Mouse (Mus musculus): ENCODE data around the gene Fam83g. TPM values are rescaled to one million over a fixed set of nuclear protein-coding genes. Genes with fewer than 3 reads are reported as not detected.

Gene Fam83g
- total and polyA plus RNA-seq, 3 experiments: 0.26 to 0.30 (median 0.29) TPM

DNA sequence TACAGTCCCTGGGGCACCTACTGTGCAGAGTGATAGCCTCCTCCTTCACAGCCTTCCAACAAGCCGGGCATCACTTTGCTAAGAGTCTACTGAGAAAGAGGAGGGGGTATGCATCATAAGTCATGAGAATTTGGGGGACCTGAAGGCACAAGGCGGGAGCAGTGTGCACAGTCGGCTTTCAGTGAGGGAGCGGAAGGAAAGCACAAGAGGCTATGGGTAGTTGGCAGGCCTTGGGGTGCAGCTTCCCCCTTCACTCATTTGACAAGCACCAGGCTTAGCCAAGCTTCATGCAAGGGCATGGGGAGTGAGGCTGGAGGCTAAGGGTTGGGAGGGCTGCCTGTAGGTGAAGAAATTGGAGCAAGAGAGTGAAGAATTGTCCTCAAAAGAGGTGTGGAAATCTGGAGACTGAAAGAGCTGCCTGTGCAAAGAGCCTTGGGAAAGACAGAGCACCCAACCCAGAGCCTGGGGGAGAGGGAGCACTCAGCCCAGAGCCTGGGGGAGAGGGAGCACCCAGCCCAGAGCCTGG, 29.0 kb upstream of the Fam83g start:
- 84% methylated on average over 4 of the region's 4 CpGs for WGBS

DNA sequence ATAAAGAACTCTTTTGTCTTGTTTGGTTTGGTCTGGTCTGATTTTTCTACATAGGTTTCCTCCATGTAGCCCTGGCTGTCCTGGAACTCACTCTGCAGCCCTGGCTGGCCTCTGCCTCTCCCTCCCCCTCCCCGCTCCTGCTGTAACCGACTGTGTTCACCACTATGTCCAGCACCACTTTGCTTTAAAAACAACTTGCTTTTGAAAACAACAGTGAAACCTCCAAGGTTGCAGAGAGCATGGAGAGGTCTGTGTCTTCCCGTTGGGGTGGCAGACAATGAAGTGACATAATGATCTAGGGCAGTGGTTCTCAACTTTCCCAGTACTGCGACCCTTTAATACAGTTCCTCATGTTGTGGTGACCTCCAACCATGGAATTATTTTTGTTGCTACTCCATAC, 28.2 kb upstream of the Fam83g start:
- DNase-seq: no peak
- Histone ChIP-seq H3K4me3 (no peak overlapping the region), H3K9ac (ENCODE audit: low read depth, low read length) (no peak overlapping the region), H3K4me1 (ENCODE audit: control insufficient read depth, insufficient read depth, low read length) (peaks cover 14% of the 10 kb centered on the region), H3K27ac (no peak overlapping the region), H3K36me3 (ENCODE audit: control insufficient read depth, insufficient read depth, low read length) (no peaks in the 10 kb centered on the region), H3K27me3 (ENCODE audit: control insufficient read depth, insufficient read depth, low read length) (no peaks in the 10 kb centered on the region), H3K79me2 (replicated peaks; ENCODE audit: control insufficient read depth, insufficient read depth, low read length) (no peaks in the 10 kb centered on the region)
- 54% methylated on average over 4 of the region's 4 CpGs for WGBS
- intact Hi-C loops (cut with DNase I): no loop called here
- TF ChIP-seq CTCF (IDR thresholded peaks at IDR 0.05) (no peak), EP300 (IDR thresholded peaks at IDR 0.05; ENCODE audit: insufficient read depth, low read depth, low read length) (no peak), POLR2A (IDR thresholded peaks at IDR 0.05; ENCODE audit: insufficient read depth, low read depth, low read length) (no peak)

More for the DNA sequence above, 29.0 kb upstream of the Fam83g start:
- TF ChIP-seq POLR2A (IDR thresholded peaks at IDR 0.05; ENCODE audit: insufficient read depth, low read depth, low read length) (no peak), EP300 (IDR thresholded peaks at IDR 0.05; ENCODE audit: insufficient read depth, low read depth, low read length) (no peak), CTCF (IDR thresholded peaks at IDR 0.05) (no peak)
- intact Hi-C loops (cut with DNase I): no loop called here
- H3K4me3 ChIP-seq: no peak overlapping the region
- H3K4me1 ChIP-seq (ENCODE audit: control insufficient read depth, insufficient read depth, low read length): peaks cover 14% of the 10 kb centered on the region
- H3K9ac ChIP-seq (ENCODE audit: low read depth, low read length): no peak overlapping the region
- H3K36me3 ChIP-seq (ENCODE audit: control insufficient read depth, insufficient read depth, low read length): no peaks in the 10 kb centered on the region
- H3K27ac ChIP-seq: no peak overlapping the region
- no peaks in the 10 kb centered on the region for H3K27me3 ChIP-seq (ENCODE audit: control insufficient read depth, insufficient read depth, low read length)
- DNase-seq: no peak
- H3K79me2 ChIP-seq (replicated peaks; ENCODE audit: control insufficient read depth, insufficient read depth, low read length): no peaks in the 10 kb centered on the region

DNA sequence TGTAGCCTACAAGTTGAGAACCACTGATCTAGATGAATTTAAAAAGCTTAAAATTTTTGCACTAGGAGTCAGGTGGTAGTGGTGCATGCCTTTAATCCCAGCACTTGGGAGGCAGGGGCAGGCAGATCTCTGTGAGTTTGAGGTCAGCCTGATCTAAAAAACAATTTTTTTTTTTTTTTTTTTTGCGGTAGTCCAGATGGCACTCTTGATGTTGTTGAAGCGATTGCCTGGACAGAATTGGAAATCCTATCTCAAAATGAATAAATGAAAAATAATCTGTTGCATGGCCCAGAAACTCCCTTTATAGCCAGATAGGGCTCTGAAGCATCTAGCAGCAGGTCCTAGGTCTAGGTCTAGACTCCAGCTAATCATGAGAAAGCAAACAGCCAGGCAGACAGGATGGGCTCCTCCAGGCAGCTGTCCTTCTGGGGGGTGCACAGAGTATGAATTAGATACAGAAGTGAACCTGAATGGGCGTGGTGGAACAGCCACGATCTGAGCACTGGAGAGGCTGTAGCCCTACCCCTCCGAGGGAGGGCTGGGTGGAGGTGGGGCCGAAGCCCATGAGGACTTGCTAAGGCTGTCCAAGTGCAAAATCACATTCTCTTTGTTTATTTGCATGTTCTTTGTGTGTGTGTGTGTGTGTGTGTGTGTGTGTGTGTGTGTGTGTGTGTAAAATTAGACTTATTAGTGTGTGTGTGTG, 27.6 kb upstream of the Fam83g start:
- Histone ChIP-seq H3K4me1 (ENCODE audit: control insufficient read depth, insufficient read depth, low read length) (peaks cover 14% of the 10 kb centered on the region), H3K27ac (no peak overlapping the region), H3K36me3 (ENCODE audit: control insufficient read depth, insufficient read depth, low read length) (no peaks in the 10 kb centered on the region), H3K9ac (ENCODE audit: low read depth, low read length) (no peak overlapping the region), H3K27me3 (ENCODE audit: control insufficient read depth, insufficient read depth, low read length) (no peaks in the 10 kb centered on the region), H3K79me2 (replicated peaks; ENCODE audit: control insufficient read depth, insufficient read depth, low read length) (no peaks in the 10 kb centered on the region), H3K4me3 (no peak overlapping the region)
- intact Hi-C loops (cut with DNase I): no loop called here
- 63% methylated on average over 6 of the region's 6 CpGs for WGBS
- DNase-seq: no peak
- TF ChIP-seq POLR2A (IDR thresholded peaks at IDR 0.05; ENCODE audit: insufficient read depth, low read depth, low read length) (no peak), CTCF (IDR thresholded peaks at IDR 0.05) (no peak), EP300 (IDR thresholded peaks at IDR 0.05; ENCODE audit: insufficient read depth, low read depth, low read length) (no peak)

DNA sequence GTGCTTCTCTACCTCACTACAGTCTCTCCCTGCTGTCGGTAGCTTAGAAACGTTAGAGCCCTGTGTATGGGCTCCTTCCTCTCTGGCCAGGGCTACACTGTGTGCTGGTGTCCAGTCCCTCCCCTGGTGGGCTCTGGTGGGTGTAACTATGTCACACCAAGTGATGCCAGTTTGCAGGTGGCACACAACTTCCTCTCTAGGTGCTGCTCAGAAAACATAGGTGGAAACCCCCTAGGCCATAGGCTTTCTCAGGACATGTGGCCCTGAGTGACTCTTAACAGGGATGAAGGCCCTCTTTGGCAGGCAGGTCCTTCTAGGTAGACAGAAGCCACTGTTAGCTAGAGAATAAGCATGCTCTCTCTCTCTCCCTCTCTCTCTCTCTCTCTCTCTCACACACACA, 26.5 kb upstream of the Fam83g start:
- no peaks in the 10 kb centered on the region for H3K36me3 ChIP-seq (ENCODE audit: control insufficient read depth, insufficient read depth, low read length)
- 63% methylated on average over 2 of the region's 2 CpGs for WGBS
- H3K27me3 ChIP-seq (ENCODE audit: control insufficient read depth, insufficient read depth, low read length): no peaks in the 10 kb centered on the region
- no peak overlapping the region for H3K9ac ChIP-seq (ENCODE audit: low read depth, low read length)
- H3K27ac ChIP-seq: no peak overlapping the region
- no peaks in the 10 kb centered on the region for H3K79me2 ChIP-seq (replicated peaks; ENCODE audit: control insufficient read depth, insufficient read depth, low read length)
- no peak for TF ChIP-seq CTCF (IDR thresholded peaks at IDR 0.05)
- no peak for TF ChIP-seq EP300 (IDR thresholded peaks at IDR 0.05; ENCODE audit: insufficient read depth, low read depth, low read length)
- no peak for TF ChIP-seq POLR2A (IDR thresholded peaks at IDR 0.05; ENCODE audit: insufficient read depth, low read depth, low read length)
- intact Hi-C loops (cut with DNase I): no loop called here
- no peak for DNase-seq
- H3K4me3 ChIP-seq: no peak overlapping the region
- peaks cover 12% of the 10 kb centered on the region for H3K4me1 ChIP-seq (ENCODE audit: control insufficient read depth, insufficient read depth, low read length)

DNA sequence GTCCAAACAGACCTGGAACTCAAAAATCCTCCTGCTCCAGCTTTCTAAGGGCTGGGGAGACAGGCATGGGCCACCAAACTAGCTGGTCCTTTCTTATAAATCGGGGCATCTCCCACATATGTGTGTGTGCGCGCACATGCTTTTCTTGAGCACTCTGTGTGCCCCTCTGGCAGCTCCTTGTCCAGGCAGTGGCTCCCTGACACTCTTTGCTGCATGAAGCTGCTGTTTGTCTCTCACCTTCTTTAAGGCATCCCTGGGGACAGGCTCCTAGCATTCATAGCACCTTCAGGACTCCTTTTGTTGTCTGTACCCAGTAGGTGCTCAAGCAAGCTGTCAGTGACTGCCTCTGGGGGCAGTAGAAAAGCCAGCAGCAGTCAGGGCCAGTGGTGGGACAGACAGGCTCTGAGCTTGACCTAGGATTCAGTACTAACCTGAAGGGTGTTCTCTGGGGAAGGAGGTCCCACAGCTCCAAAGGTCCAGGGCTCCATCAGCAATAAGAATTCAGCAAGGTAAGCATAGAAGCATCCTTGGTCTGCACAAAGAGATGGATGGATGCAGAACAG, 25.4 kb upstream of the Fam83g start:
- WGBS: 90% methylated on average over 3 of the region's 3 CpGs
- no peak for TF ChIP-seq CTCF (IDR thresholded peaks at IDR 0.05)
- no peak for TF ChIP-seq POLR2A (IDR thresholded peaks at IDR 0.05; ENCODE audit: insufficient read depth, low read depth, low read length)
- TF ChIP-seq EP300 (IDR thresholded peaks at IDR 0.05; ENCODE audit: insufficient read depth, low read depth, low read length): no peak
- intact Hi-C loops (cut with DNase I): no loop called here
- H3K27me3 ChIP-seq (ENCODE audit: control insufficient read depth, insufficient read depth, low read length): no peaks in the 10 kb centered on the region
- peak overlapping the region; percentile 9; the same call in 1 of the 2 replicates for H3K27ac ChIP-seq
- no peaks in the 10 kb centered on the region for H3K36me3 ChIP-seq (ENCODE audit: control insufficient read depth, insufficient read depth, low read length)
- H3K4me1 ChIP-seq (ENCODE audit: control insufficient read depth, insufficient read depth, low read length): peaks cover 12% of the 10 kb centered on the region
- no peak for DNase-seq
- H3K4me3 ChIP-seq: no peak overlapping the region
- H3K9ac ChIP-seq (ENCODE audit: low read depth, low read length): no peak overlapping the region
- H3K79me2 ChIP-seq (replicated peaks; ENCODE audit: control insufficient read depth, insufficient read depth, low read length): no peaks in the 10 kb centered on the region
